Mouse (Mus musculus) embryonic facial prominence, embryonic 10.5 days (tissue): ENCODE measurements around the gene Oprl1. TPM values are rescaled to one million over a fixed set of nuclear protein-coding genes. Genes with fewer than 3 reads are reported as not detected.
A peak's percentile ranks its signal among the peaks of the same experiment; 100 is the strongest.

Experiments
- DNase-seq: peaks from one replicate; pipeline ENCODE4 v3.0.0-alpha.2; 2017; ENCODE audit warnings: low spot score
- H3K27ac ChIP-seq: fragments of 300-500 bp; sonication (generic); replicated peaks from 2 replicates; pipeline ENCODE4 v1.5.1; 2016; ENCODE audit warnings: mild to moderate bottlenecking
- H3K27me3 ChIP-seq: fragments of 300-500 bp; sonication (generic); replicated peaks from 2 replicates; pipeline ENCODE4 v1.6.1; 2016; ENCODE audit warnings: low read depth, mild to moderate bottlenecking; ENCODE audit not compliant: poor library complexity, severe bottlenecking
- H3K36me3 ChIP-seq: fragments of 300-500 bp; sonication (generic); replicated peaks from 2 replicates; pipeline ENCODE4 v1.6.1; 2016; ENCODE audit warnings: mild to moderate bottlenecking, moderate library complexity
- H3K4me1 ChIP-seq: fragments of 300-500 bp; sonication (generic); 2 replicates; pipeline ENCODE4 v1.6.1; 2016
- H3K4me3 ChIP-seq: fragments of 300-500 bp; sonication (generic); 2 replicates; pipeline ENCODE4 v1.5.1; 2016; ENCODE audit warnings: mild to moderate bottlenecking, moderate library complexity
- H3K9me3 ChIP-seq: fragments of 300-500 bp; sonication (generic); 2 replicates; pipeline ENCODE4 v1.6.1; 2016; ENCODE audit warnings: mild to moderate bottlenecking
- WGBS: fragments of 180-500 bp; shearing (Covaris S2); methylation state at CpG from one replicate; pipeline ENCODE4 v1.1.7; 2016; 5-methylcytosine and 5-hydroxymethylcytosine counted together
- polyA plus RNA-seq: library from polyadenylated mRNA; unstranded; fragments of >200 nt; fragmentation: Nextera tagmentation; extraction: Ambion mirVana; gene quantifications from 2 replicates; pipeline ENCODE4 v1.2.1, GENCODE M21; 2016

The Oprl1 gene
- polyA plus RNA-seq, 1 experiment from 2014 or later, result 3.1 TPM

- WGBS, result 83% methylated on average over 1 of the region's 1 CpGs
Observed at GRCm38 (mm10) chr2:181752626-181753025, 37.8 kb downstream of the Oprl1 start.

GRCm38 (mm10) chr2:181758147-181758725 is 43.4 kb downstream of the Oprl1 start:
- Histone ChIP-seq H3K36me3 (no peaks in the 10 kb centered on the region), H3K27ac (no peak overlapping the region), H3K4me3 (no peak overlapping the region), H3K27me3 (peaks cover 4% of the 10 kb centered on the region; the same call in 1 of the 2 replicates), H3K9me3 (no peaks in the 10 kb centered on the region), H3K4me1 (peaks cover 19% of the 10 kb centered on the region)
- no peak for DNase-seq
- WGBS, result 61% methylated on average over 2 of the region's 2 CpGs

More at GRCm38 (mm10) chr2:181752626-181753025, 37.8 kb downstream of the Oprl1 start:
- Histone ChIP-seq H3K27ac (no peak overlapping the region), H3K9me3 (no peaks in the 10 kb centered on the region), H3K4me3 (no peak overlapping the region), H3K27me3 (no peaks in the 10 kb centered on the region), H3K4me1 (no peaks in the 10 kb centered on the region), H3K36me3 (no peaks in the 10 kb centered on the region)
- DNase-seq, result no peak

DNA sequence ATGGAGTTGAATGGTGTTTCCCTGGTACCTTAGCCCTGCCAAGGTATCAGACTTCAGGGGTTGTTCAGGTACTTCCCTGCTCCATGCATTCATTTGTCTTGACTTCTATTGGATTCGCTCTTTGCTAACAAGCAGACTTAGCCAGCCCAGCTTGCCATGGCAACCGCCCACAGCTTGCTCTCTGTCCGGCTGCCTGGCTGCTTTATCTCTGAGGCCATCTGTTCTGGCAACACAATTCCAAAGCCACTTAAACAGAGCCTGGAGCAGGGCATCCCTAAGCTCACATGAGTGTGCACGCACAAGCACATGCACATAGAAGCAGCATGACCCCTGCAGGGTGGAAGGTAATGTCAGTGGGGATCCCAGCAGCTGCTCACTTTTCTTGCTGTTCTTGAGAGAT is 44.2 kb downstream of the Oprl1 start:
- H3K36me3 ChIP-seq, result no peaks in the 10 kb centered on the region
- peaks cover 12% of the 10 kb centered on the region; the same call in 1 of the 2 replicates for H3K27me3 ChIP-seq
- peak; percentile 33 for DNase-seq
- WGBS, result 41% methylated on average over 4 of the region's 4 CpGs
- H3K4me3 ChIP-seq, result no peak overlapping the region
- H3K27ac ChIP-seq, result no peak overlapping the region
- H3K4me1 ChIP-seq, result peaks cover 27% of the 10 kb centered on the region
- no peaks in the 10 kb centered on the region for H3K9me3 ChIP-seq

DNA sequence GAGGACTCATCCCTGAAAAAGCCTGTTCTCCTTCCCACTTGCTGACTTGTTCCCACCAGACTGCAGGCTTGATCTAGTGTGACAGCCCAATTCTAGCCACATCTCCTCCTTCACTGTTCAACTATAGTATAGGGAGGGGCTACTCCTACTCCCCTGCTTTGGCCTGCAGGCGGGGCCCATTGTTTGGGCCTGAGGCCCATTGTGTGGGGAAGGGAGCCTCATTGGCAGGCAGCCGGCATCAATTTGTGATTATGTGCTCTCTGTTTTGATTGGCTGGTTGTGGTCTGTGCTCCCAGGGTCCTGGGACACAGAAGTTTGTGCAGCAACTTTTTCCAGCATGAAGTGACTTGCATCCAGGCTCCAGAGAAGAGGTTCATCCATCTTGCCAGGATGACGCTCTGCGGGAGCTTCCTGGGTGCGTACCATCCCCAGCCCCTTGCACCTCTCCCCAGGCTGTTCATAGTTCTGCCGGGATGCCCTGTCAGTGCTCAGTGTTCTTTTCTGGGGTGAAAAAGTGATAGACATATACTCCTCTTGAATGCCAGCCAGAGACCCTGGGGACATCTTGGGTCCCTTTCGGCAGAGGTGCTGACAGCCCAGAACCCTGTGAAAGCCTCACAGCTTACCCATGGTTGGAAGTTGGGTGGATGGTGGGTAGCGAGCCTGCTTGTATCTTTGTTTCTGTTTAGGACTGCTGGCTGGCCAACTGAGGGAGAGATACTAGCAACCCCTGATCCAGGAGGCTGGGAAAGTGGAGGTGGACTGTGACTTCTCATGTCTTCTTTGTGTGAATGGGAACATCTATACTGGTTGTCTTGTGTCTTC is 48.4 kb downstream of the Oprl1 start, which contains the start of gene Myt1:
Gene Myt1 (plus strand): TSS at position 327 of the 825 bp plus-strand sequence.
- 30% methylated on average over 8 of the region's 8 CpGs for WGBS
- no peaks in the 10 kb centered on the region for H3K9me3 ChIP-seq
- DNase-seq, result peak; percentile 48
- peaks cover 13% of the 10 kb centered on the region; the same call in 1 of the 2 replicates for H3K27me3 ChIP-seq
- H3K36me3 ChIP-seq, result no peaks in the 10 kb centered on the region
- peak within 1 kb of the TSS; percentile 66 for H3K27ac ChIP-seq
- H3K4me1 ChIP-seq, result peaks cover 29% of the 10 kb centered on the region
- H3K4me3 ChIP-seq, result peak within 1 kb of the TSS; percentile 43

DNA sequence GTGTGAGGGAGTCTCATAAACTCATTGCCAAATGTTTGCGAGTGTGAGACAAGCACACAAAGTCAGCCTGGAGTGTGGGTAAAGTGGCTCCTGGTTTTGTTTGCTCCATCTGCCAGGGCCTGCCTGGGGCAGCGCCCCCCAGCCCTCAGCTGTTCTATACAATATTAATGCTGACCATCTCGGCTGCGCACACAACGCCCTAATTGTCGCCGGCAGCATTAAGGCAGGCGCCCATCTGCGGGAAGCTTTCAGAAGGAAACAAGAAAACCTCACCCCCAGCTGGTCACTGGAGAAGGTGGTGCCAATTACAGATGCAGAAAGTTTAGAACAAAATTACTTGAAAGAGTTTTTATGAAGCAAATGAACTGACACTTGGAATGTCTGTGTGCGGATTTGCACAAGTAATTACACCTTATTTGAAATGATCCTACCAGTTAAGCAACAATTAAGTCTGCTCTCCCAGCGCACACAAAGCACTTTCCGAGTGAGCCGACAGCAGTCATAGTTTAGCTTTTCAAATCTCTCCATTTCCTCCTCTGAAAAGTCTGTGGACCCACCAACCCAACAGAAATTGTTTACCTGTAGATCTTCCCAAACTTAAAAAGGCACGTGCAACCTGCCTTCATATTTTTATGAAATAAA is 49.2 kb downstream of the Oprl1 start:
- 17% methylated on average over 14 of the region's 14 CpGs for WGBS
- H3K4me1 ChIP-seq, result peaks cover 25% of the 10 kb centered on the region
- H3K36me3 ChIP-seq, result no peaks in the 10 kb centered on the region
- DNase-seq, result peak; percentile 32
- H3K27me3 ChIP-seq, result peaks cover 13% of the 10 kb centered on the region; the same call in 1 of the 2 replicates
- H3K4me3 ChIP-seq, result peak overlapping the region; percentile 43
- H3K9me3 ChIP-seq, result no peaks in the 10 kb centered on the region
- peak overlapping the region; percentile 4; the same call in 1 of the 2 replicates for H3K27ac ChIP-seq

DNA sequence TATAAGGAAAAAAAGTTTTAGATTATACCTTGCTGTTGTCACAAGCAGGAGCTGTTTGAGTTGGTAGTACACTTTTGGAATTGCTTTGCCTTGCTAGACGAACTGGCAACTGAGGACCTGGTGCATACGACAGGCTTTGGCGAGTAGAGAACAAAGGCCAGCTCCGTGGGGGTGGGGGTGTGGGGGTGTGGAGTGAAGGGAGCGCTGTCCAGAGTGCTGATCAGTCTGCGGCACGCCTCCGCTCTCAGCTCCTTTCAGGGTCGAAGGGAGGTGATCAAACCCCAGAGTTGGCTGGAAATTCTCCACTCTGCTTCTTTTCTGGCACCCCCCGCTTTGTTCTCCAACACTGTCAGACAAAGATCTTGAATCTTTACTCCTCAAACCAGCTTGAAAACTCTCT is 49.8 kb downstream of the Oprl1 start:
- Histone ChIP-seq H3K4me1 (peaks cover 19% of the 10 kb centered on the region), H3K9me3 (no peaks in the 10 kb centered on the region), H3K36me3 (no peaks in the 10 kb centered on the region), H3K27ac (peak overlapping the region; percentile 4), H3K27me3 (peaks cover 13% of the 10 kb centered on the region; the same call in 1 of the 2 replicates), H3K4me3 (peak overlapping the region; percentile 43)
- DNase-seq, result peak; percentile 80
- WGBS, result 2% methylated on average over 10 of the region's 10 CpGs

- no peak overlapping the region for H3K27ac ChIP-seq
- WGBS, result 80% methylated on average over 4 of the region's 4 CpGs
- H3K4me1 ChIP-seq, result peaks cover 18% of the 10 kb centered on the region
- peak overlapping the region; percentile 21; the same call in 1 of the 2 replicates for H3K4me3 ChIP-seq
- DNase-seq, result no peak
- H3K36me3 ChIP-seq, result no peaks in the 10 kb centered on the region
- no peaks in the 10 kb centered on the region for H3K9me3 ChIP-seq
- H3K27me3 ChIP-seq, result peaks cover 13% of the 10 kb centered on the region; the same call in 1 of the 2 replicates
Observed at GRCm38 (mm10) chr2:181765251-181765650, 50.4 kb downstream of the Oprl1 start.

GRCm38 (mm10) chr2:181766672-181767557 is 52.1 kb downstream of the Oprl1 start:
- peak overlapping the region; percentile 37; the same call in 1 of the 2 replicates for H3K4me3 ChIP-seq
- no peak for DNase-seq
- WGBS, result 53% methylated on average over 14 of the region's 14 CpGs
- H3K4me1 ChIP-seq, result peaks cover 18% of the 10 kb centered on the region
- no peaks in the 10 kb centered on the region for H3K36me3 ChIP-seq
- no peak overlapping the region for H3K27ac ChIP-seq
- peaks cover 13% of the 10 kb centered on the region; the same call in 1 of the 2 replicates for H3K27me3 ChIP-seq
- H3K9me3 ChIP-seq, result no peaks in the 10 kb centered on the region

DNA sequence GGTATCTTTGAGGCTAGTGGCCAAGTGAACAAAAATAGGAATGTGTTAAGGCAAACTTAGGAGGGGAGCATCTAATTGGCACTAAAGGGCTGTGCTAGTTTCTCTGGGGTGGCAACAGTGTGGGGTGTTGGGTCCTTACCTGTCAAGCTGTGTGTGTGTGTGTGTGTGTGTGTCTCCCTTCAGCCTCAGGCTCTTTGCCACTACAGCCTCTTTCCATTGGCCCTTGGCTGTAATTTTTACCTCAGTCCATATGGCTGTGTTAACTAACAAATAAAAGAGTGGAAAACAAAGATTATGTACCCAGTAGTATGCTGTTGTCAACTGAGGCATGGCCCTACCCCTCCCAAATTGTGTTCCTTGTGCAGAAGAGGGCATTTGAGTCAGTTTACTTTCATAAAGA is 53.6 kb downstream of the Oprl1 start:
- H3K4me3 ChIP-seq, result peak overlapping the region; percentile 1; the same call in 1 of the 2 replicates
- H3K9me3 ChIP-seq, result no peaks in the 10 kb centered on the region
- H3K27me3 ChIP-seq, result peaks cover 7% of the 10 kb centered on the region; the same call in 1 of the 2 replicates
- no peak overlapping the region for H3K27ac ChIP-seq
- no peak for DNase-seq
- H3K4me1 ChIP-seq, result peaks cover 11% of the 10 kb centered on the region
- no peaks in the 10 kb centered on the region for H3K36me3 ChIP-seq

- WGBS, result 87% methylated on average over 2 of the region's 2 CpGs
- Histone ChIP-seq H3K4me1 (peaks cover 3% of the 10 kb centered on the region; the same call in 1 of the 2 replicates), H3K4me3 (no peak overlapping the region), H3K9me3 (no peaks in the 10 kb centered on the region), H3K27me3 (no peaks in the 10 kb centered on the region), H3K27ac (no peak overlapping the region), H3K36me3 (no peaks in the 10 kb centered on the region)
- DNase-seq, result no peak
Observed at GRCm38 (mm10) chr2:181769397-181769796, 54.6 kb downstream of the Oprl1 start.
